Mouse (Mus musculus): ENCODE measurements around the gene Tspan31.

DNA sequence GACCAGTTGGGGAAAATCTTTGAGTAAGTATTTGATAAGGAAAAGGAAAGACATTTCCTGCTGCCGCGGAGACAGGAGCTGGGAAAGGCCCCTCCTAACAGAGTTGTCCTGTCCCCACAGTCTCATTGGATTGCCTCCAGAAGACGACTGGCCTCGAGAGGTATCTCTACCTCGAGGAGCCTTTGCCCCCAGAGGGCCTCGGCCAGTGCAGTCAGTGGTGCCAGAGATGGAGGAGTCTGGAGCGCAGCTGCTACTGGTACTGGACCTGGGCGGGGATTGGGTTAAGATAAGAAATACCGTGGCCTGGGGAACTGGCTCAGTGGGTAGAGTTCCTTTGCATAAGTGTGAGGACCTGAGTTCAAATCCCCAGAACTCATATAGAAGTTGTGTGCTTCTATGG lies 4.1 kb downstream of the Tspan31 start:
- no peak for TF ChIP-seq CTCF (IDR thresholded peaks at IDR 0.05; ENCODE audit: borderline replicate concordance, insufficient read depth, low read depth, low read length)
- no peak for TF ChIP-seq POLR2A (IDR thresholded peaks at IDR 0.05; ENCODE audit: borderline replicate concordance, insufficient read depth, low read length)

All from cerebellum, adult 2 months (tissue).